Comparison of ENCODE assay signal across 9 mouse cellular contexts in the genomic region with DNA sequence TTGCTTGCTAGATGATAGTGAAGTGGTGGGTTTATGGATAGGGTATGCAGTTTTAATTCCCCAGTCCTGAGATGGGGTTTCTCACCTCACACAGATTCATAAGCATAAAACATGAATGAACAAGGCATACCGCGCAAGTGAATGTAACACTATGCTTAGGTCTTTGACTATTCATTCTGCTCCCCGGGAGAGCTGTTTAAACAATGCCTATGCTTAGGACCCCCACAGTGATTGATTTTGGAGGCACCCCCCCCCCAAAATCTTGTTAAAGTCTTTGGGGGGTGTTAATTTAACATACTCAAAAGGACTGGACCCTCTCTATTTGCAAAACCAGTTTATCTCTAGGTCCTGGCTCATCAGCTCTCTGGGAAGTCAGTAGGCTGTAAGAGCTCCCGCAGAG. TPM values are rescaled to one million over a fixed set of nuclear protein-coding genes. Genes with fewer than 3 reads are reported as not detected.
DNase-seq lines count a peak whose midpoint lies in the region; ATAC-seq and TF ChIP-seq lines count a peak whose summit lies in the region.
"Had no signal": no experiment of that assay in that cellular context is flagged by ENCODE, and none has a peak within 500 bp of the region (broad histone marks: within the 10 kb centered on the region; RNA-seq: fewer than 3 reads in every experiment).

No protein-coding gene starts in this region.

- intact Hi-C loops in gastrocnemius, postnatal 14 days (cut with DNase I; ENCODE audit: low total_unique reads): no loop called here

- no peak for ATAC-seq in lung, embryonic 14.5 days (ENCODE audit: insufficient read depth)
- no peak for ATAC-seq in forebrain, postnatal 0 days
- ATAC-seq in liver, embryonic 14.5 days (ENCODE audit: insufficient read depth): no peak
- no peak for ATAC-seq in stomach, postnatal 0 days (ENCODE audit: low FRiP score, low TSS enrichment)
- no peak for ATAC-seq in megakaryocyte, adult 5-6 weeks (ENCODE audit: poor library complexity, severe bottlenecking)

- no peaks in the 10 kb centered on the region for H3K4me1 ChIP-seq in lung, embryonic 14.5 days (ENCODE audit: insufficient read depth)
- H3K4me1 ChIP-seq in forebrain, postnatal 0 days (ENCODE audit: insufficient read depth): no peaks in the 10 kb centered on the region
- no peaks in the 10 kb centered on the region; a peak in 1 of 4 replicates for H3K4me1 ChIP-seq in liver, embryonic 14.5 days (replicated peaks; ENCODE audit: control insufficient read depth in 2 of 2, insufficient read depth in 2 of 2, low read length in 1 of 2)
- no peaks in the 10 kb centered on the region for H3K4me1 ChIP-seq in stomach, postnatal 0 days (replicated peaks; ENCODE audit: control insufficient read depth, insufficient read depth)

- peak; percentile 27 for DNase-seq in lung, embryonic 14.5 days
- DNase-seq in lung, adult 18-20 months: no peak
- peak; percentile 24 for DNase-seq in forebrain, postnatal 0 days
- DNase-seq in liver, embryonic 14.5 days (ENCODE audit: low read depth in 3 of 3, low spot score in 3 of 3): no peak
- DNase-seq in stomach, postnatal 0 days (ENCODE audit: low spot score): no peak
- DNase-seq in gastrocnemius, postnatal 14 days: no peak
- DNase-seq: cerebellum, postnatal 25 days had no signal

- H3K27ac ChIP-seq in lung, embryonic 14.5 days (ENCODE audit: low read depth): peak overlapping the region; percentile 21; the same call in 1 of the 2 replicates
- H3K27ac ChIP-seq in forebrain, postnatal 0 days (ENCODE audit: low read depth, low read length): no peak overlapping the region
- no peak overlapping the region for H3K27ac ChIP-seq in liver, embryonic 14.5 days
- no peak overlapping the region for H3K27ac ChIP-seq in stomach, postnatal 0 days (replicated peaks)

- H3K4me3 ChIP-seq in lung, embryonic 14.5 days (ENCODE audit: low read depth, low read length): peak overlapping the region; percentile 56
- H3K4me3 ChIP-seq in forebrain, postnatal 0 days (ENCODE audit: low read depth, low read length): peak overlapping the region; percentile 54
- peak overlapping the region; percentile 9 to 25; a peak in 3 of 4 replicates for H3K4me3 ChIP-seq in liver, embryonic 14.5 days (ENCODE audit: insufficient read depth in 1 of 2, low read depth in 2 of 2, low read length in 2 of 2)
- H3K4me3 ChIP-seq in stomach, postnatal 0 days (ENCODE audit: low read depth, low read length): peak overlapping the region; percentile 59; the same call in 1 of the 2 replicates

- TF ChIP-seq CTCF in lung, embryonic 14.5 days (IDR thresholded peaks at IDR 0.05; ENCODE audit: low read depth): no peak
- TF ChIP-seq CTCF in forebrain, postnatal 0 days (IDR thresholded peaks at IDR 0.05; ENCODE audit: low read depth): no peak
- no peak for TF ChIP-seq CTCF in liver, embryonic 14.5 days (IDR thresholded peaks at IDR 0.05; ENCODE audit: low read depth)
- TF ChIP-seq CTCF in stomach, postnatal 0 days (IDR thresholded peaks at IDR 0.05; ENCODE audit: low read depth): no peak

- WGBS in lung, embryonic 14.5 days: 51% methylated on average over 4 of the region's 4 CpGs
- WGBS in forebrain, postnatal 0 days: 52% methylated on average over 4 of the region's 4 CpGs
- WGBS in liver, embryonic 14.5 days (ENCODE audit: insufficient replicate concordance): 47% methylated on average over 4 of the region's 4 CpGs
- 55% methylated on average over 4 of the region's 4 CpGs for WGBS in stomach, postnatal 0 days

- TF ChIP-seq EP300 in liver, embryonic 14.5 days (IDR thresholded peaks at IDR 0.05; ENCODE audit: low read depth): no peak
- no peak for TF ChIP-seq EP300 in stomach, postnatal 0 days (optimal IDR thresholded peaks at IDR 0.05)

- peak overlapping the region; percentile 61 for H3K4me2 ChIP-seq in lung, embryonic 14.5 days
- peak overlapping the region; percentile 52 for H3K4me2 ChIP-seq in forebrain, postnatal 0 days (ENCODE audit: low read depth)
- H3K4me2 ChIP-seq in liver, embryonic 14.5 days (ENCODE audit: low read depth): peak overlapping the region; percentile 22; the same call in 1 of the 2 replicates
- peak overlapping the region; percentile 37 for H3K4me2 ChIP-seq in stomach, postnatal 0 days (replicated peaks; ENCODE audit: low read depth)

- H3K27me3 ChIP-seq in lung, embryonic 14.5 days (ENCODE audit: insufficient read depth, low read length): no peaks in the 10 kb centered on the region
- no peaks in the 10 kb centered on the region for H3K27me3 ChIP-seq in forebrain, postnatal 0 days (ENCODE audit: insufficient read depth, low read length)
- H3K27me3 ChIP-seq in liver, embryonic 14.5 days (ENCODE audit: control insufficient read depth, insufficient read depth, low read length): peaks cover 3% of the 10 kb centered on the region; the same call in 1 of the 2 replicates
- H3K27me3 ChIP-seq in stomach, postnatal 0 days (ENCODE audit: control insufficient read depth, insufficient read depth, low read length): no peaks in the 10 kb centered on the region

- H3K9ac ChIP-seq in lung, embryonic 14.5 days: peak overlapping the region; percentile 42
- H3K9ac ChIP-seq in forebrain, postnatal 0 days: peak overlapping the region; percentile 72; the same call in 1 of the 2 replicates
- H3K9ac ChIP-seq in liver, embryonic 14.5 days (replicated peaks): peak overlapping the region; percentile 16; the same call in 1 of the 2 replicates
- H3K9ac ChIP-seq in stomach, postnatal 0 days (ENCODE audit: low read length): no peak overlapping the region

- H3K36me3 ChIP-seq in lung, embryonic 14.5 days (ENCODE audit: insufficient read depth): no peaks in the 10 kb centered on the region
- no peaks in the 10 kb centered on the region for H3K36me3 ChIP-seq in forebrain, postnatal 0 days (ENCODE audit: insufficient read depth)
- no peaks in the 10 kb centered on the region for H3K36me3 ChIP-seq in liver, embryonic 14.5 days (replicated peaks; ENCODE audit: control insufficient read depth, insufficient read depth, low read depth)
- H3K36me3 ChIP-seq in stomach, postnatal 0 days (ENCODE audit: control insufficient read depth, insufficient read depth, low read length): no peaks in the 10 kb centered on the region

- H3K9me3 ChIP-seq in lung, embryonic 14.5 days (ENCODE audit: low read depth, low read length): peaks cover 41% of the 10 kb centered on the region
- H3K9me3 ChIP-seq in forebrain, postnatal 0 days (ENCODE audit: low read length): 0 out of 2 replicates have a peak, but pooled peaks cover 7% of the 10 kb centered on the region
- peaks cover 6% of the 10 kb centered on the region for H3K9me3 ChIP-seq in liver, embryonic 14.5 days (ENCODE audit: control insufficient read depth, low read length)
- H3K9me3 ChIP-seq in stomach, postnatal 0 days (ENCODE audit: control insufficient read depth, low read length): 0 out of 2 replicates have a peak, but pooled peaks cover 4% of the 10 kb centered on the region

RNA-seq across cellular contexts. Expression of gene Usp29, which starts 1.6 kb away (rescaled TPM):
- 5.8 and 6.2 TPM in 2 replicates for polyA plus RNA-seq in lung, embryonic 14.5 days (2014; fragmentation: Nextera tagmentation; extraction: Ambion mirVana)
- 61.8 and 97.8 TPM in 2 replicates for total RNA-seq in forebrain, postnatal 0 days (2014; rRNA removed)
- 10.8 and 21.9 TPM in 2 replicates for polyA plus RNA-seq in forebrain, postnatal 0 days (2015; fragmentation: Nextera tagmentation; extraction: Ambion mirVana)
- 1.7 and 1.8 TPM in 2 replicates for polyA plus RNA-seq in liver, embryonic 14.5 days (2012; rRNA removed)
- 1.0 and 1.1 TPM in 2 replicates for polyA plus RNA-seq in liver, embryonic 14.5 days (2014; fragmentation: Nextera tagmentation; extraction: Ambion mirVana)
- 1.0 and 1.4 TPM in 2 replicates for polyA plus RNA-seq in stomach, postnatal 0 days (2015; fragmentation: Nextera tagmentation; extraction: Ambion mirVana)
- total RNA-seq in gastrocnemius, postnatal 14 days (2021): 1 to 10 TPM; 1.8 to 2.0 TPM
- not detected in 2 replicates for total RNA-seq in megakaryocyte, adult 5-6 weeks (2015)
- total RNA-seq in megakaryocyte, adult 5-6 weeks (2017): not detected in 2 replicates
- total RNA-seq: monocyte, adult 5-6 weeks had no signal

RNA-seq across cellular contexts. Expression of gene Peg3, which starts 1.7 kb away (rescaled TPM):
- 173 and 179 TPM in 2 replicates for polyA plus RNA-seq in lung, embryonic 14.5 days (2014; fragmentation: Nextera tagmentation; extraction: Ambion mirVana)
- 81.1 and 139 TPM in 2 replicates for total RNA-seq in forebrain, postnatal 0 days (2014; rRNA removed)
- polyA plus RNA-seq in forebrain, postnatal 0 days (2015; fragmentation: Nextera tagmentation; extraction: Ambion mirVana): 18.1 and 43.7 TPM in 2 replicates
- polyA plus RNA-seq in liver, embryonic 14.5 days (2012; rRNA removed): 12.8 and 19.3 TPM in 2 replicates
- 32.5 and 35.9 TPM in 2 replicates for polyA plus RNA-seq in liver, embryonic 14.5 days (2014; fragmentation: Nextera tagmentation; extraction: Ambion mirVana)
- polyA plus RNA-seq in stomach, postnatal 0 days (2015; fragmentation: Nextera tagmentation; extraction: Ambion mirVana): 26.0 and 26.8 TPM in 2 replicates
- total RNA-seq in gastrocnemius, postnatal 14 days (2021): 10 to 100 TPM; 75.6 to 83.0 TPM
- total RNA-seq in megakaryocyte, adult 5-6 weeks (2015): 0.09 TPM in 1 of 2 replicates, not detected in the other
- total RNA-seq in megakaryocyte, adult 5-6 weeks (2017): under 0.01 TPM in 1 of 2 replicates, not detected in the other
- total RNA-seq: monocyte, adult 5-6 weeks had no signal

RNA-seq across cellular contexts. Expression of gene Zim1, which starts 35.7 kb away (rescaled TPM):
- polyA plus RNA-seq in lung, embryonic 14.5 days (2014; fragmentation: Nextera tagmentation; extraction: Ambion mirVana): 3.2 and 3.6 TPM in 2 replicates
- 20.5 and 29.1 TPM in 2 replicates for total RNA-seq in forebrain, postnatal 0 days (2014; rRNA removed)
- polyA plus RNA-seq in forebrain, postnatal 0 days (2015; fragmentation: Nextera tagmentation; extraction: Ambion mirVana): 2.6 and 4.7 TPM in 2 replicates
- polyA plus RNA-seq in liver, embryonic 14.5 days (2012; rRNA removed): 3.6 and 4.3 TPM in 2 replicates
- polyA plus RNA-seq in liver, embryonic 14.5 days (2014; fragmentation: Nextera tagmentation; extraction: Ambion mirVana): 0.72 and 1.1 TPM in 2 replicates
- 1.6 and 1.9 TPM in 2 replicates for polyA plus RNA-seq in stomach, postnatal 0 days (2015; fragmentation: Nextera tagmentation; extraction: Ambion mirVana)
- total RNA-seq in gastrocnemius, postnatal 14 days (2021): 10 to 100 TPM; 48.7 to 49.3 TPM
- total RNA-seq in megakaryocyte, adult 5-6 weeks (2015): not detected in 2 replicates
- not detected in 2 replicates for total RNA-seq in megakaryocyte, adult 5-6 weeks (2017)
- total RNA-seq: monocyte, adult 5-6 weeks had no signal

Comparison
In these comparisons a context has a peak if more than half of its experiments do, and no peak if none do; other contexts are left out.
1. DNase-seq: peak in lung, embryonic 14.5 days (single experiment) and forebrain, postnatal 0 days (single experiment); none in lung, adult 18-20 months (0 of 2), liver, embryonic 14.5 days (0 of 3), stomach, postnatal 0 days (single experiment) and gastrocnemius, postnatal 14 days (single experiment).
2. Peak in every context shown above with its lines, with median percentiles within 50 percentile points of each other: H3K4me2 ChIP-seq and H3K4me3 ChIP-seq.